Mouse (Mus musculus) neural tube, embryonic 12.5 days (tissue): ENCODE measurements around the gene Adk. TPM values are rescaled to one million over a fixed set of nuclear protein-coding genes. Genes with fewer than 3 reads are reported as not detected.

Source experiments
- ATAC-seq: fragments of 200-750 bp; cut with Nextera tagmentation; 2 replicates; pipeline ENCODE4 v1.8.0; 2017; ENCODE audit warnings: low read depth, mild to moderate bottlenecking, moderate TSS enrichment, moderate library complexity; ENCODE audit not compliant: low FRiP score
- H3K27ac ChIP-seq: fragments of 300-500 bp; sonication (generic); 2 replicates; pipeline ENCODE4 v1.5.1; 2016
- H3K27me3 ChIP-seq: fragments of 300-500 bp; sonication (generic); replicated peaks from 2 replicates; pipeline ENCODE4 v1.6.1; 2016; ENCODE audit warnings: mild to moderate bottlenecking
- H3K36me3 ChIP-seq: fragments of 300-500 bp; sonication (generic); 2 replicates; pipeline ENCODE4 v1.6.1; 2016; ENCODE audit warnings: mild to moderate bottlenecking
- H3K4me1 ChIP-seq: fragments of 300-500 bp; sonication (generic); 2 replicates; pipeline ENCODE4 v1.6.1; 2016
- H3K4me2 ChIP-seq: fragments of 300-500 bp; sonication (generic); replicated peaks from 2 replicates; pipeline ENCODE4 v1.6.1; 2016; ENCODE audit warnings: mild to moderate bottlenecking
- H3K4me3 ChIP-seq: fragments of 300-500 bp; sonication (generic); 2 replicates; pipeline ENCODE4 v1.5.1; 2016
- H3K9ac ChIP-seq: fragments of 300-500 bp; sonication (generic); 2 replicates; pipeline ENCODE4 v1.6.1; 2016; ENCODE audit warnings: mild to moderate bottlenecking
- H3K9me3 ChIP-seq: fragments of 300-500 bp; sonication (generic); 2 replicates; pipeline ENCODE4 v1.6.1; 2016; ENCODE audit warnings: mild to moderate bottlenecking
- WGBS: fragments of 180-500 bp; shearing (Covaris S2); methylation state at CpG from one replicate; pipeline ENCODE4 v1.1.7; 2016; 5-methylcytosine and 5-hydroxymethylcytosine counted together
- polyA plus RNA-seq: library from polyadenylated mRNA; unstranded; fragments of >200 nt; fragmentation: Nextera tagmentation; extraction: Ambion mirVana; gene quantifications from 2 replicates; pipeline ENCODE4 v1.2.1, GENCODE M21; 2016

Gene Adk
- polyA plus RNA-seq, 1 experiment from 2014 or later, result 68.1 TPM

DNA sequence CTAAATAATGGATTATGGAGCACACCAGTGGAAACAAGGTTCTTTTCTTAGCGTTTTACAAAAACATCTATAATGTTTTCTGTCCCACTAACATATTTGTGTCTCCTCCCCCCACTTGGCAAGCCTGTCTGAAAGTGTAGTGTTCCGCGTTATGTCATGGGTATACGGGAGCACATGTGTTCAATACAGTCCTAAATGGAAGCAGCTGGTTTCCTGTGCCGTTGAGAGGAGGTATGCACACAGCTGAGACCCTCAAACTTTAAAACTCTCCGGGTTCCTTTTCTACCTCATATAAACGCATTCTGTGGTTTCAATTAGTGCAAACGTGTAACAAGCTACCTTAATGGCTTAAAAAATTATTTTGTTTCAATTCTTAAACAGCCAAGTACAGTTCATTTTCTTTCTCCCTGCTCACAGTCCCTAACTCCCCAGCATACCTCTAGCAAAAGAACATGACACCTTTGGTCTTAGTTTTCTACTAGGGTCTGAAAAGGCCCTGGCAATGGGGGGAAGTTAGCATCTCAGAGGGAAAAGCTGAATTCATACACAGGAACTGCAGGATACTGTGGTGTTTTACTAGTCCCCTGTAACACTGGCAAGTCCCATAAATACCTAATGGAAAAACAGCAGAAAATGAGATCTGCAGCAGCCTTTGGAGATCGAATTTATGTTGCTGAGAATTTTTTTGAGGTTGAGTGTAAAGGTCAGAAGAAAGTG, 235.5 kb downstream of the Adk start:
- no peak overlapping the region for H3K4me3 ChIP-seq
- no peak overlapping the region for H3K9ac ChIP-seq
- H3K27me3 ChIP-seq, result no peaks in the 10 kb centered on the region
- H3K4me2 ChIP-seq, result no peak overlapping the region
- H3K4me1 ChIP-seq, result no peaks in the 10 kb centered on the region
- WGBS, result 72% methylated on average over 9 of the region's 9 CpGs
- no peak for ATAC-seq
- no peaks in the 10 kb centered on the region for H3K36me3 ChIP-seq
- no peak overlapping the region for H3K27ac ChIP-seq
- H3K9me3 ChIP-seq, result no peaks in the 10 kb centered on the region

DNA sequence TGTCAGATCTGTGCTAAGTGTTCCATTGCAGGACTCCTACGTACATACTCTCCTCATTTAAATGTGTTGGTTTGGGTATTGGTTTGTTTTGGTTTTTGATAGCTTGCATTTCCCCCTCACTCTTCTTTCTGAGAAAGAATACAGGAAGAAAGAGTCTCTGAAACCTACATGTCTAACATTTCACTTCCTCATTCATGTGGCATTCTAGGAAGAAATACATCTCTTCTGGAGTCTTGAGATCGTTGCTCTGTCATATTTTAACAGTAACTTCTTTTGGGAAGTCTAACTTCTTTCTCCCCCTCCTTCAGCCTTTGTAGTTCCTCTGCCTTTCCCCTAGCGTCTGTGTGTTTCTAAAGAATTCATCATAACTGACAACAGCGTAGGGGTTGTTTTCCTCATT, 247.4 kb downstream of the Adk start:
- Histone ChIP-seq H3K9me3 (no peaks in the 10 kb centered on the region), H3K27ac (no peak overlapping the region), H3K4me3 (no peak overlapping the region), H3K9ac (no peak overlapping the region), H3K4me2 (no peak overlapping the region), H3K4me1 (no peaks in the 10 kb centered on the region), H3K27me3 (no peaks in the 10 kb centered on the region), H3K36me3 (no peaks in the 10 kb centered on the region)
- WGBS, result 88% methylated on average over 4 of the region's 4 CpGs
- no peak for ATAC-seq

DNA sequence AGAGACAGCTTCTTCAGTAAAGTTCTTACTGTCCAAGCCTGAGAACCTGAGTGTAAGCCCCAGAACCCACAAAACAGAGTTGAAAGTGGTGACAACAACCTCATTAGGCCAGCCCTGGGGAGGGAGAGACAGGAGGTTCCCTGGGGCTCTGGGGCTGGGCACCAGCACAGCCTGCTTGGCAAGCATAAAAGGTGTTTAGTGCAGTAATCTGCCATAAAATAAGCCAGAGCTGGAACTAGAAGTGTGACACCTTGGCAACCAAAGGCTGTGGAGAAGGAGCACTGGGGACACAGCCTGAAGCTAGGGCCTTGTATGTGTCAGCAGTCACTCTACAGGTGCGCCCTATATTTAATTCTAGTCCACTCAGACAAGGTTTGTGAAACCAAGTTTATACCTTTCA, 252.4 kb downstream of the Adk start:
- Histone ChIP-seq H3K27me3 (no peaks in the 10 kb centered on the region), H3K27ac (no peak overlapping the region), H3K36me3 (no peaks in the 10 kb centered on the region), H3K9me3 (no peaks in the 10 kb centered on the region), H3K4me2 (no peak overlapping the region), H3K4me1 (no peaks in the 10 kb centered on the region), H3K4me3 (no peak overlapping the region), H3K9ac (no peak overlapping the region)
- no peak for ATAC-seq
- WGBS, result 81% methylated on average over 1 of the region's 1 CpGs

DNA sequence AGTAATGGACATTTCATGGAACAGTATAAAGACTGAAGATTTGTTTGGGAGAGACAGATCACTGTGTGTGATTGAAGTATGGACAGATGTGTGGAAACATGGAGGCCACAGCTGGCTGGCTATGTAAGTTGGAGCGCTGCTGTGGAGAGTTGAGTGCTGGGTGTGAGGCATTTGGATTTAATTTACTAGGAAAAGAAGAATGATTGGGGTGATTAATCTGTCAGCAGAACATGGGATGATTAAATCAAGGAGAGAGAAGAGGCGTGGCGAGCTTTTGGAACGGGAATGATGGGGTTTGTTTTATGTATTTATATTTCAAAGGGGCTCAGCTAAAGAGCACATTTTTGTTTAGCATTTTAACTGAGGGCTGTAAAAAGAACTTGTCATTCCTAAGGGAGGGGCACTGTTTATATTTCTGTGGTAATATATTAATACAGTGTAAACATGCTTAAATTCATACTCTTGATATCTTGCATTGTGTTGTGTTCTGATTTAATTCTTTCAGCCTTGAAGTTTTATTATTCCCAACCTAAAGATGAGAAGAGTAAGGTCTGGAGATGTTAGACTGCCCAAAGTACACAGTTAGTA, 256.1 kb downstream of the Adk start:
- H3K27me3 ChIP-seq, result no peaks in the 10 kb centered on the region
- no peak overlapping the region for H3K27ac ChIP-seq
- no peaks in the 10 kb centered on the region for H3K4me1 ChIP-seq
- WGBS, result 69% methylated on average over 4 of the region's 4 CpGs
- no peak for ATAC-seq
- no peaks in the 10 kb centered on the region for H3K9me3 ChIP-seq
- no peak overlapping the region for H3K9ac ChIP-seq
- H3K4me2 ChIP-seq, result no peak overlapping the region
- no peaks in the 10 kb centered on the region for H3K36me3 ChIP-seq
- H3K4me3 ChIP-seq, result no peak overlapping the region

DNA sequence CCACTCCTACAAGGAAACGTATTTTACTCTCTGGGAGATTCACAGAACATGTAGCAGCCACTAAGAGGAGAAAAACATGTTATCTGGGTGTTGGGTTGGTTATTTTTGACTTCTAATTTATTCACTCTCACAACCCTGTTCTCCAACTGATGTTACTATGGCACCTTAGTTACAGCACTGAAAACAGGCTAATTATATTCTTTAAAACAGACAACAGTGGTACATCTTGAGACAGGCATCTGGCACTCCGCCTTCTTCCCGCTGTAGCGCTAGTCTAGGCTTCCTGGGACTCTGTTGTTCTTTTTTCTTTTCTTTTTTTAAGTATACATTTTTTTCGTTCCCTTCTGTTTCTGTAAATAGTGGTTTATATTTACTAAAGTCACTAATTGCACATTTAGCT, 258.2 kb downstream of the Adk start:
- Histone ChIP-seq H3K27me3 (no peaks in the 10 kb centered on the region), H3K4me3 (no peak overlapping the region), H3K4me2 (no peak overlapping the region), H3K27ac (no peak overlapping the region), H3K4me1 (no peaks in the 10 kb centered on the region), H3K9ac (no peak overlapping the region), H3K9me3 (no peaks in the 10 kb centered on the region), H3K36me3 (no peaks in the 10 kb centered on the region)
- no peak for ATAC-seq
- WGBS, result 93% methylated on average over 5 of the region's 5 CpGs

DNA sequence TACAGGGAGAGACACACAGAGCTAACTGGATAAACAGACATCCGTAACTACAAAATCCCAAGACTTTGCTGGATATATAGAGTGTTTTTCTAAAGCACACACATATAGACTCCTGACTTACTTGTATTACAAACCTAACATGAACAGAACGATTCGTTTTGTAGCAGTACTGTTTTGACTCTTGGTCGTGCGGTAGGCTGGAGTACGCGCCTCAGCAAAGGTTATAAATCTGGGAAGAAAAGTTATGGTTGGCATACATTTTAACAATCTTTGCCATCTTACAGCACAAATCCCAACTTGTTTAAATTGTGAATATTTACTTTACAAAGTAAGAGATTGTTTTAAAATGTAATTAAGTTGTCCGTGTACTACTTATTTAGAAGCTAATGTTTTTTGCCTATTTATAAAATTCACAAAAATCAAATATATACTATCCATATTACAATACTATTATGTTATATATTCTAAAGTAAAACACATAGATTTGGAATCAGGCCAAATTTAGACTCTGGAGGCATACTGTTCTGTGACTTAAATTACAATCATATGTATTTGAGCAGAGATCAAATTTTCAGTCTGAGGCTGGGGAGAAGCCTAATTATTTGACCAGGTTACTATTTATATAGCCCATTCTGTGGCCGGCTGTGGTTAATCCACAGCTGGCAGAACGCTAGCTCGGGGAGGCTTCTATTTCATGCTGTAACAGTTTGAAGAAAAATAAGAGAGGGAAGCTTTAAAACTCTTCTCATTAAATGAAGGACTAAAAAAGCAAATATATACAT, 261.4 kb downstream of the Adk start:
- 85% methylated on average over 11 of the region's 11 CpGs for WGBS
- no peak for ATAC-seq
- no peak overlapping the region for H3K4me2 ChIP-seq
- no peaks in the 10 kb centered on the region for H3K4me1 ChIP-seq
- no peaks in the 10 kb centered on the region for H3K27me3 ChIP-seq
- H3K36me3 ChIP-seq, result no peaks in the 10 kb centered on the region
- no peak overlapping the region for H3K4me3 ChIP-seq
- no peak overlapping the region for H3K27ac ChIP-seq
- no peaks in the 10 kb centered on the region for H3K9me3 ChIP-seq
- H3K9ac ChIP-seq, result no peak overlapping the region

DNA sequence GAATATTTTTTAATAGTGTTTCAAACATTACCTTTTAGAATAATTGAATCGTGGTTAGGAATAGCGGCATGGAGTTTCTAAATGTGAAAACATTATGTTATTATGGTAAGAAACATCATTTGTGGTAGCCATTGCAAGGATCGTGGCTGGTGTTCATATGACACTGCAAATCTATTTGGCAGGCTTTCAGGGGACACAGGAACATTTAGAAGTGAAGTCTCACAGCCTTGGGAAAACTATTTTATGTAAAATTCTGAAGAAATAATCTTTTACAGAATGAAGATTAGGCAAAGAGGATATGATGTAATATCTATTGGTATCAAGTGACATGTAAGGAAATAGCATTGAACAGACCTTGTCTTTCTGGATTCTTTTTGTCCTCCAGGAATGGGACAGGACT, 262.1 kb downstream of the Adk start:
- Histone ChIP-seq H3K27ac (no peak overlapping the region), H3K4me2 (no peak overlapping the region), H3K9me3 (no peaks in the 10 kb centered on the region), H3K4me3 (no peak overlapping the region), H3K9ac (no peak overlapping the region), H3K36me3 (no peaks in the 10 kb centered on the region), H3K4me1 (no peaks in the 10 kb centered on the region), H3K27me3 (no peaks in the 10 kb centered on the region)
- ATAC-seq, result no peak
- WGBS, result 86% methylated on average over 3 of the region's 3 CpGs

DNA sequence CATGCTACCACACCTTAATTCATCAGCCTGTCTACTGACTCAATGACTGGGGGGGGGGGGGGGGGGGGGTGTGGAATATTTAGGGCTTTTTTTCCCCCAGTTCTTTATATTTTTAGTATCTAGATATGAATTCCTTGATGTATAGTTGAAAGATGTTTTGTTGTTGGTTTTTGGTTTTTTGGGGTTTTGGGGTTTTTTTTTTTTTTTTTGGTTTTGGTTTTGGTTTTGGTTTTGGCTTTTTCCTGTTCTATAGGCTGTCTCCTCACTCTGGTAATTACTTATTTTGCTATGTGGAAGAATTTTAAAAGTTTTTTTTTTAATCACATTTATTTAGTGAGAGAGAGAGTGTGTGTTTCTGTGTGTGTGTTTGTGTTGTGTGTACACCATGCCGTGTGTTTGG, 282.5 kb downstream of the Adk start:
- Histone ChIP-seq H3K27ac (no peak overlapping the region), H3K36me3 (no peaks in the 10 kb centered on the region), H3K9me3 (no peaks in the 10 kb centered on the region), H3K4me1 (no peaks in the 10 kb centered on the region), H3K4me3 (no peak overlapping the region), H3K4me2 (no peak overlapping the region), H3K27me3 (no peaks in the 10 kb centered on the region), H3K9ac (no peak overlapping the region)
- 100% methylated on average over 1 of the region's 1 CpGs for WGBS
- no peak for ATAC-seq

DNA sequence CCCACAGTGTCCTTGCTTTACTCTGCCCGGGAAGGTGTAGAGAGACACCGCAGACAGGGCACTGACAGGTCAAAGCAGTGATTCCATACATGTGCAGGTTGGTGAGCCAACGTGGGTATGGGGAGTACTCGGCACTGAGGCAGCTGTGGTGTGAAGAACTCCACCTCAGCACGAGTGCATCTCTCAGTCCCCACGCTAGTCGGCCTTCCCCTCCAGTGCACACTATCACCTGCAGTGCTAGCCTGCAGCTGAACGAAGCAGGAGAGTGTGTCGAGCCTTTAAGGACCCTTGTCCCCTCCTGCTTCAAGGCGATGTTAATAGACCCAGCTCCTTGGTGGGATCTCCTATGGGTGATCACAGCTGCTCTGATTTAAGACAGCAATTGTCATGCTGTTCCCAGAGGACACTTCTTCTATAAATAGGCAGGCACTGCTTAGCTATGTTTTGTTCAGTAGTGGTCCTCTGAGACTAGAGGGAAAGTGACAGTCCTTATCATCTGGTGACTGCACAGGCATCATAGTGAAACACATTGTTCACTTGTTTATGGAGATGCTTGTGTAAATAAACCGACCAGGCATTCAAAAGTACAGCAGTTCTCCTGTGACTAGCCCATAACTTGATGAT, 283.4 kb downstream of the Adk start:
- Histone ChIP-seq H3K27me3 (no peaks in the 10 kb centered on the region), H3K27ac (no peak overlapping the region), H3K4me2 (no peak overlapping the region), H3K4me3 (no peak overlapping the region), H3K36me3 (no peaks in the 10 kb centered on the region), H3K4me1 (no peaks in the 10 kb centered on the region), H3K9me3 (no peaks in the 10 kb centered on the region), H3K9ac (no peak overlapping the region)
- 66% methylated on average over 11 of the region's 11 CpGs for WGBS
- ATAC-seq, result no peak

DNA sequence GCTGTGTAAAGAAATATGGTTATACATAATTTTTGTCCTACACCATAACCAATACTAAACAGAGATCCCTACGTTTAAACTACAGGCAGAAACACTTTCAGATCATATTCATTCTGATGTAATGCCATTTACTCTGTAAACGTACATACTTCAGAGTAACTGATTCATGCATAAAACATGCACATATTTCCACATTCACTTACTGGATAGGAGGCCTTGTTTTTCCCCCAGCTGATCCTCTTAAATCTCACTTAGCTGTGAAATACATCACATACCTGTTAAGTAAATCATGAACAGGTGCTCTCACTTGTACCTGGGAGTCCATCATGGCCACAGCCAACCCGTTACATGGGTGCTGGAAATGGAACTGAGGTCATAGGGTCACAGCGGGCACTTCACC, 285.6 kb downstream of the Adk start:
- Histone ChIP-seq H3K4me3 (no peak overlapping the region), H3K9me3 (no peaks in the 10 kb centered on the region), H3K4me2 (no peak overlapping the region), H3K27me3 (no peaks in the 10 kb centered on the region), H3K27ac (no peak overlapping the region), H3K4me1 (no peaks in the 10 kb centered on the region), H3K36me3 (no peaks in the 10 kb centered on the region), H3K9ac (no peak overlapping the region)
- 83% methylated on average over 4 of the region's 4 CpGs for WGBS
- no peak for ATAC-seq

DNA sequence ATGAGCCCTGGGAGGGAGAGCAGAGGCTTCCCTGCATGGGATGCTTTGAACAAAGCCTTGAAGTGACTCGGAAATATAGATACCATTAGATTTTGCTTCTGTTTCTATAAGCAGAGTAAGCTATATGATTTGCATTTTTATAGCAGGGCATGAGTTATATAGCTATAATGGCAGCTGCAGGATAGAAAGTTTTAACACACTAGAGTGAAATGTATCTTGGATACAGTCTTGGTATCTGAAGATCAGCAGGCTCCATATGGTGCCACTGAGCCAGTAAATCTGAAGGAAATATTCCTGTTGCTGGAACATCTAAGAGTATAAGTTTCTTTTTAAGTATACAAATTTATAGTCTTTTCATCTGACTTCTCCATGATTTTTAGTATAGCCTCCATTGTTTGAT, 288.8 kb downstream of the Adk start:
- no peaks in the 10 kb centered on the region for H3K36me3 ChIP-seq
- ATAC-seq, result no peak
- H3K4me3 ChIP-seq, result no peak overlapping the region
- H3K9ac ChIP-seq, result no peak overlapping the region
- no peaks in the 10 kb centered on the region for H3K9me3 ChIP-seq
- H3K27ac ChIP-seq, result no peak overlapping the region
- no peaks in the 10 kb centered on the region for H3K27me3 ChIP-seq
- 75% methylated on average over 1 of the region's 1 CpGs for WGBS
- no peaks in the 10 kb centered on the region for H3K4me1 ChIP-seq
- no peak overlapping the region for H3K4me2 ChIP-seq

DNA sequence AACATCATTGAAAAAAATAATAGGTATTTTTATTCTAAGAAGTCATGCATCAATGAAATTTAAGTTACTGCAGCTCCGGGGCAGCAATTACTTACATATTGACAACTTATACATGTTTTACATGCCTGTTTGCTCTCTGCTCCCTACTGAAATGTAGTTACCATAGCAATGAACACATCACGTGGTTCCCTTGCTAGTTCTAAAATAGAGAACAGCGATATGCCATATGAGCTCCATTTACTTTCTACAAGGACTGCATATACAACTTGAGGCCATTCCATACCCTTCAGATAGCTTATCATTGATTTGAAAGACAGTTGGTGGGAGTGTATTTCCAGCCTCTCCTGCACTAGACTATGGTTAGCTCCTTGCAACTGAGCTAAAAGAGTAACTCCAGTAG, 290.6 kb downstream of the Adk start:
- WGBS, result 83% methylated on average over 3 of the region's 3 CpGs
- Histone ChIP-seq H3K4me1 (no peaks in the 10 kb centered on the region), H3K36me3 (no peaks in the 10 kb centered on the region), H3K9me3 (no peaks in the 10 kb centered on the region), H3K4me3 (no peak overlapping the region), H3K9ac (no peak overlapping the region), H3K27me3 (no peaks in the 10 kb centered on the region), H3K27ac (no peak overlapping the region), H3K4me2 (no peak overlapping the region)
- no peak for ATAC-seq
